Mouse (Mus musculus) frontal cortex, adult 2 months (tissue): ENCODE measurements at regions not wholly inside any gene's neighbourhood (a gene's known extent, or its start where the extent isn't known, plus 50 kb on each side); places are given as distances from the start of the nearest gene placed in this dataset.
"Not testable (repeated sequence)": the region's sequence is repeated elsewhere in the genome, so short reads cannot be mapped to it uniquely, and the experiment has no call there.

Source experiments
- DNase-seq, 2 experiments: peaks; one replicate each; pipeline ENCODE4 v3.0.0; 2022; ENCODE audit warnings: low spot score in 1 of 2; ENCODE audit errors: extremely low spot score in 1 of 2

GRCm38 (mm10) chr3:21585767-21586166, 490.7 kb upstream of the Tbl1xr1 start:
- DNase-seq: no peak

GRCm38 (mm10) chr3:21606846-21607245, 469.6 kb upstream of the Tbl1xr1 start:
- no peak for DNase-seq

DNA sequence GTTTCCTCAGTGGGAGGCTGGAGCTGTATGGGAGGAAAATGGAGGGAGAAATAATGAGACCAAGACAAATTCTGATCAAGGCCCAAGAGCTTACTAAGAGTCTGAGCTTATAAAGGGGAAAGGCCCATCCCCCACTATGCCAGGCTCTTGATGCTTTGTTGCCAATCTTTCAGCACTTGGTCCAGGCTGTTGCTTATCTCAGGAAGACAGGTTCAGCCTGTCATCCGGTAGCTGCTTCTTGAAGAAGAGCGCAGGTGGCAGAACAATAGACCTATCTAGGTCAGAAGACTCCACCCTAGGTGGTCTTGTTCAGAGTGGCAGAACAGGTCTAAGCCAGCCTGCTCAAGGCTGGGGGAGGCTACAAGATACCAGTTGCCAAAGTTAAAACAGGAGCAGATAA, 466.2 kb upstream of the Tbl1xr1 start:
- DNase-seq: no peak

GRCm38 (mm10) chr3:21621745-21622144, 454.7 kb upstream of the Tbl1xr1 start:
- DNase-seq: no peak

DNA sequence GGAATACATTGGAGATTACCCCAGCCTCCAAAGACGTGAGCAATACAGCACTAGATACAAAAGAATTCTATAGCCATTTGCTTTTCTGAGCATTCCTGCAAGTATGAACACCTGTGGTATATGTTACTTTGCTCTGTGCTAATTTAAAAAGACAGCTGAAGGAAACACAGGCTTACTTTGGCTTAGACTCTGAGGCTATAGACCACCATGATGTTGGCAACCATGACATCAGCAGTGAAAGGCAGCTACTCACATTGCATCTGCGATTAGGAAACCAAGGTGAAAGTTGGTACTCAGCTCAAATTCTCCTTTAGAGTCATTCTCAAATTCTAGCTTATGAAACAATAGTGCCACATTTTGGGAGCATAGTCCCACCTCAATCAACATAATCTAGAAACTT, 451.4 kb upstream of the Tbl1xr1 start:
- no peak for DNase-seq

DNA sequence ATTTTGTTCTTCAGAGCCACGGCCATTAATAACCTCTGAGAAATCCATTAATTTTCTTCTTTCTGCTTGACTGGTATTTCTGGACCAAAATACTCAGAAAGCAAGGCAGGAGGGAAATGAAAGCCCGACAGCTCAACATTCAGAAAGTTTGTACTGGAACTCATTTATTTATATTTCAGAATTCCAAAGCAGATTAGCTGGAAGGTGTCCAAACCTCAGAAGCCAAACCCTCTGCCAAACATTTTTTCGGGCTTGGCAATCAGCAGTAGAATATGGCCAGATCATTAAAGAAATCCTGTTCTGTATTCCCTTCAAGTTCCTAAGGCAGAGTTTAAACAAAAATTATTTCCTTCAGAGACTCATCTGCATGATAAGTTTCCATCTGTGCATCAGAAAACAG, 450.4 kb upstream of the Tbl1xr1 start:
- peak in 1 of 2 experiments; percentile 47 for DNase-seq

DNA sequence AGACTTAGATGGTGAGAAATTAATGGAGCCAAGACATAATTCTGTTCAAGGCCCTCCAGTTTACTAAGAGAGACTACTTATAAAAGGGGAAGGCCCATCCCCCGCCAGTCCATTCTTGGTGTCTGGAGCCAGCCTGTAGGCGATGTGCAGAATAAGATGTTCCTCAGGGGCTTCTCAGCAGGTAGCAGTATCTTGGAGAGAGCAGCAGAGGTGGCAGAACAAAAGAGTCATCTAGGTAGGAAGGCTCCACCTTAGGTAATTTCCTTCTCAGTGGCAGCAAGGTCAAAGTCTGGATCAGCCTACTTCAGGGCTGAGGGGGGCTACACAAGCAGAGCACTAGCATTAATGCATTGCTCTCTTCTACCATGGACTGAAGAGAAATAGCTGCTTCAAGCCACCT, 449.4 kb upstream of the Tbl1xr1 start:
- DNase-seq: not testable (repeated sequence)

GRCm38 (mm10) chr3:21633600-21634221, 442.7 kb upstream of the Tbl1xr1 start:
- peak; percentile 16 to 21 for DNase-seq

DNA sequence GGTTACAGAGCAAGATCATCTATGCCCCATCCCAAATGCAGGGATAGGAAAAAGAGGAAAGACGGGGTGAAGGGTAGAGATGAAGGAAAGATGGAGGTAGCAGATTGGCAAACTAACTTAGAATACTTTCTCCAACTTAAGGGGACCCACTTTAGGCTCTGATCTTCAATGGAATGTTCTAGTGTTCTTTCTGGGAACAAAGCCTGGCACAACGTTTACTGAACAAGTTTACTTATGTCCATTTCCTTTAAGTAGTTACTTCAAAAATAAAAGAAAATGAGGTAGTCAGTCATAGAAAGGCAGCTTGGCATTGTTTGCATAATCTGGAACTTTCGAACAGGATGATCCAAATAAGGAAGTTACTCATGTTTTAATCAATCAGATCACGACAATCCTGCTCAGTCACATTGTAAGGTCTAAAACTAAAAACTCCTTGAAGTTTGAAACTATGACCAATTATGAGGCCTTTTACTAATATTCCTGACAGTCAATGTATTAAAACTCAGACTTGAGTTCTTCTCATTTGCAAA, 441.7 kb upstream of the Tbl1xr1 start:
- DNase-seq: no peak

- DNase-seq: peak in 1 of 2 experiments; percentile 19
Observed at GRCm38 (mm10) chr3:21638886-21639285, 437.6 kb upstream of the Tbl1xr1 start.

- no peak for DNase-seq
Observed at GRCm38 (mm10) chr3:21639576-21639975, 436.9 kb upstream of the Tbl1xr1 start.

DNA sequence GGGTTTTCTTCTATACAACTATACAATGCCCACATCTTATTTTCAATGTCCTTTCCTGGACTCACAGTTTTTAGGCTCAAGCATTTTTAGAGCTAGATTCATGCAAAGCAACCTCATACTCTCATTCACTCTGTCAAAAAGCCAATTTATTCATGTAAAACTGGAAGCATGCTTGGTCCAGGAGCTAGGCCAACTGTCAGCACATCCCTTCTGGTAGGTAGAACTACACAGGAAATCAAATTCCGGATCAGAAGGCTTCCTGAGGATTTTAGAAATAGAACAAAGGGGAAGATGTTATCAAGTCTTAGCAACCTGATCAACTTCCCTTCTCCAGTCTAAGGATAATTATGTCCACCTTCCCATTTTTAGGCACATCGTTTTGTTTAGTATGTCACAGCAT, 432.4 kb upstream of the Tbl1xr1 start:
- DNase-seq: peak in 1 of 2 experiments; percentile 38

- peak in 1 of 2 experiments; percentile 53 for DNase-seq
Observed at GRCm38 (mm10) chr3:21645268-21645667, 431.2 kb upstream of the Tbl1xr1 start.

DNA sequence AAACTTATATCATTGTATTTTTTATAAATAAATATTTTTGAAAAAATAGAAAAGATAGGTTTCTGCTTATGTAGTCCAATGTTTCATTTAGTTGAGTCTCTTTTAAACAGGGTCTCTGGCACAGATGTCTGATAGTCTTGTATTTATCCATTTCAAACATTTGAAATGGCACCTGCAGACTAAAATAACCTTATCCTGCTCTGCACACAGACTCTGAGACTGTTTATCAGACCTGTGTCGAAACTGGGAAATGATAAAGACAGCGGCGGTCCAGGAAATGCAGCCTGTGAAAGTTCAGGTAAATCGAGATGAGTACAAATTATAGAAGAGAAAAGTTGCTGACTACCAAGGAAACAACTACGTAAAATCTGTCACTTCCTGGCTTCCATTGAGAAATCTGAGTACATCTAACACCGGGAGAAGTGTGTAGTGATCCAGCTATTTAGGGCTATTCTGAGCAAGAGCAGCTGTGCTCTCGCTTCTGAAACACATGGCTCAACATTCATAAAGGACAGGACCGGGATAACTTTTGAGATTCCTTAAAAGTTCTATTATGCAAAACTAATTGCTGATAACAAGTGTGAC, 426.5 kb upstream of the Tbl1xr1 start:
- DNase-seq: peak in 1 of 2 experiments; percentile 30

DNA sequence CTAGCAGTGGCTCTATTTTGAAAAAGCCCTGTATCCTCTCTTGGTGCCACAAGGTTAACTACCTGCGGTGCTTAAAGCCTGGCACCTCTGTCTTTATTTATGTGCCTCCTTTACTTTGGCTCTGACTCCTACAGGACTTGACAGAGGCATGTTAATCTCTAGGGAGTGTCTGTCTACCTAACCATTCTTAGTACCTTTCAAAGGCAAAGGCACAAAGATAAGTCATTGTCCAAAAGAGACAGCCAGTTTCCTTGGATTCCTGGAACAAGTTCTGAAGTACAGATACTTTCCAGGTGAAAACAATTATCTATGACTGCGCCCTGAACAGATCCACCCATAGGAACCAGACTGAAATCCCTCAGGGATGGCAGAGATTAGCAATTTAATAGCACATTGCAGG, 421.2 kb upstream of the Tbl1xr1 start:
- DNase-seq: no peak

GRCm38 (mm10) chr3:21667349-21668143, 408.9 kb upstream of the Tbl1xr1 start:
- no peak for DNase-seq

GRCm38 (mm10) chr3:21671885-21672284, 404.6 kb upstream of the Tbl1xr1 start:
- DNase-seq: no peak

DNA sequence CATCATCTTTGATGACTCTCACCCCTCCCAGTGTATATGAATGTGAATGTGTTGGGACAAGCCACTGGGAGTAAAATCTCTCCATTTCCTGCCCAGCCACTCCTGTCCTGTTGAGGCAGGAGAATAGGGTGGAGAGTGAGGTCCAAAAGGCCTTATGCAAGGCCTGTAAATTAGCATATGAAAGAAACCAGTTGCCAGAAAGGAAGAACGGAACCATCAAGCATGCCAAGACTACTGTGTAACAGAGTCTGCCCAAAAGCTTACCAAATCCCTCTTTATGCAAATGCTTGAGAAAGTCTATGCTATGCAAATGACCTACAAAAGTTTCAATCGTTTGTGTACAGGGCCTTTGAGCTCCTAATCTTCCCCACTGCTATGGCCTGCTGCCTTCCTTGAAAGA, 404.0 kb upstream of the Tbl1xr1 start:
- DNase-seq: peak; percentile 10 to 25

DNA sequence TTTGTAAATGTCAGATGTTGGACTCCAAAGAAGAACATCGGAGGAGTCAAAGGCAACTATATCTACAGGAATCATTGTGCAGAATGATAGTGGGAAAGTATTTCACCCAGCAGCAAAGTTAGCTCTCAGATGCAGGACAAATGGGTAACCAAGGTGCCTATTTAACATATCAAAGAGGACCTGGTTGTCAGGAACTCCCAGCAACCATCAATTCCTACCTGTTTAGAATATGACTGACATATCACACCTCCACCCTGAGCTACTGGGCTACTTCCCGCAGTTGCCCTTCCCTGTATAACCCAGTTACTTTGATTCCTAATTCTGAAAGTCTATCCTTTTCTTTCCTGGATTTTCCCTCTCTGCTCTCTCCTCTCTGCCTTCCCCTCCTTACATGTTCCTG, 403.0 kb upstream of the Tbl1xr1 start:
- no peak for DNase-seq

- no peak for DNase-seq
Observed at GRCm38 (mm10) chr3:21678265-21678664, 398.2 kb upstream of the Tbl1xr1 start.

DNA sequence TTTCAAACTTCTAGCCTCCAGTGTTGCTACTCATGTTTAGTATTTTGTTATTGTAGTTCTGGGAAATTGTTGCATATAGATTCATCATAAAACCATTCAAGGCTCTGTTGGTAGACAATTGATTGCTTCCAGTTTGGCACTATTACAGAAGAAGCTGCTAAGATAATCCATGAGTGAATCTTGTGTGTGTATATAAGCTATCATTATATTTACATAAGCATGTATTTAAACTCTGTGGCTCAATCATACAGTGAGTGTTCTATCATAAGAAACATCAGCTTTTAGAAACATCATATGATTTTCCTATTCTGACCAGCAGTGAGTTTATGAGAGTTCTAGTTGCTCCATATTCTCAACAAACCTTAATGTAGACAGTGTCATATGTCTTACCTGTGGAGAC, 397.7 kb upstream of the Tbl1xr1 start:
- DNase-seq: no peak
